Mouse (Mus musculus): ENCODE measurements around the gene Glis1. TPM values are rescaled to one million over a fixed set of nuclear protein-coding genes. Genes with fewer than 3 reads are reported as not detected.
"Not testable (repeated sequence)": the region's sequence is repeated elsewhere in the genome, so short reads cannot be mapped to it uniquely, and the experiment has no call there.

Gene Glis1
- total RNA-seq, 2 experiments from 2014 or later: 0.38 to 0.53 TPM

DNA sequence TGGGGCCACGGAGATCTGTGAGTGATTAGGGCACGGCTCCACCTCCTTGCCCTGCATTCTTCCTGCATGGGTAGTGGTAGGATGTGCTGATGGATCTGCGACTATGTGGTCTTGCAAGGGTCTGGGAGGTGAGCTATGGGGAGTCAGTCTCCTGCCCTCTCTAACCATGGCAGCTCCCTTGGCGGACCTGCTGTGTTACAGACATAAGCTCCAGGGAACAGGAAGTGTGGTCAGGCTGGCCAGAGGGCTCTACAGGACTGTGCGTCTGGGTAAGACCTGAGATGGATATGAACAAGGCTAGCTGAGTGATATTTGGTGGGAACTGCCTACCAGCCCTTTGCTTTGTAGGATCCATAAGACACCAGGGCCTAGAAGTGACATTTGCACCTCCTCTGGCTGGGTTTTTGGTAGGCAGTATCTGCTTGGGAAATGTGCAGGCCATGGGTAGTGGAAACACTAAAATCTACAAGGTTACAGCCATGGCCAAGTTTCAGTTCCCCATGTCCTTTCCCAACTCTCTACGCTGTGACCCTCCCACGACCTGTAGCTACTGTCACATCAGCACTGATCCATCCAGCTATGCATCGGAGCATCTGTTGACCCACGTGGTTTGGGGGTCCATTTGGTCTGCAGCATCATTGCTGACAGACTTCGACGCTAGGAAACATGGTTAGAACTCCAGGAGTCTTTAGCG is 142.9 kb downstream of the Glis1 start:
- DNase-seq (ENCODE audit: low spot score): no peak

DNA sequence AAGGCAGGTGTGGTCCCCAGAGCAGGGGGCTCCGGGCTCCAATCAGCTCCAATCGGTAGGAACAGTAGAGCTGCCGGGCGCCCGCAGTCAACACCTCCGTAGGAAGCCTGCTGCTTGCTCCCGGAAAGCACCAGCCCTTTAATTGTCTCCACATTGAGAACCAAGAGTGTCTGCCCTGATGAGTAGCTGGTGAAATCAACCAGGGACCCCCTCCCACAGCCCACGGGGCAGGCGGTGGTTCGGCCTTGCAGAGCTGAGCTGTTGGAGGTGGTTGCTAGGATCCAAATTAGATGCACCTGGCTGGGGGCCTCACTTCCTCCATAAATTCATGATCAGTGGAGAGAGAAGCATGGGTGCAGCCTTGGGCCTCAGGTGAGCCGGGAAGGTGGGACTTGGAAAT is 146.5 kb downstream of the Glis1 start:
- DNase-seq (ENCODE audit: low spot score): no peak

DNA sequence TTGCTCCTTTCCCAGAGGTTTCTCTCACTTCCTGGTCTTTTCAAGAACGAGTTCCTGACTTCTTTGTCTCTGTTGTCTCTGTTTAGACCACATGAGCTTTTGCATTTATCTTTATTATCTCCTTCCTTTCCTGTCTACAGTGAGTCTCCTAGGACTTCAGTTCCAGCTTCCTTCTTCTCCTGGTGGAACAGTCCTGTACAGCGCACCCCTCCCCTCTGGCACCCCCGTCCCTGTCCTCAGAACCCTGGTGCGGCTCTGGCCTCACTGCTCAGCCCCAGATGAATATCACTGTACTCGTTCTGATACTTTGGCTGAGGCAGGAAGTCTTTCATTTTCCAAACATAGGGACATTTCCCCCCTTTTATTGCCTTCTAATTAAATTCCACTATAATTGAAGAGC is 152.0 kb downstream of the Glis1 start:
- no peak for DNase-seq (ENCODE audit: low spot score)

DNA sequence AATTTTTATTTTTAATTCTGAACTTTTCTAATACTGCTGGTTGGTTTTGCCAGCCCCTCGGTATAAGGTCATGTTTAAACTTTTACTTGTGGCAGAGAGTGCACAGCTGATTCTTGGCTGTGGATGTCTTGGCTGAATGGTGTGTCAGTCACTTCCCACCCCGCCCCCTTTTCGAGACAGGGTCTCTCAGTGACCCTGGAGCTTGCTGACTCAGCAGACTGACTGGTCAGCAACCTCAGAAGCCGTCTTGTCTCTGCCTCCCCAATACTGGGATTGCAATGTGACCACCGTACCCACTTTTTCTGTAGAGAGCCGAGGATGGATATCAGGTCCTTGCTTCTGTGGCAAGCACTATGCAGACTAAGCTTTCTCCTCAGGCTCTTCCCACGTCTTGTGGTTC is 154.2 kb downstream of the Glis1 start:
- DNase-seq (ENCODE audit: low spot score): no peak

DNA sequence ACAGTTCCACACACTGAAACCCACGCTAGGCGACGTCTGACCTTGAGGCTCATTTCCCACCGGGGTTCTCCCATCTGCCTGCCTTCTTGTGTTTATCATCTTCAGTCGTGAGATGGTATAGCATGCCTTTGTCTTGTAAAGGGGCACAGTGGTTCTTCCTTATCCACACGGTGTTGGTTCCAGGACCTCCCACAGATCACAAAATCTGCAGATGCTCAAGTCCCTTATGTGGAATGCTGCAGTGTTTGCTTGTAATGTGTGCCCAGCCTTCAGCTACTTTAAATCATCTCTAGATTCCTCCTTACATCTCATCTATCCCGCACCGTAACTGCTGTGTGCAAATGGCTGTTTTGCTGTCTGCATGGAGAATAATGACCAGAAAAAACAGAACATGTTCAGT is 154.7 kb downstream of the Glis1 start:
- DNase-seq (ENCODE audit: low spot score): no peak

DNA sequence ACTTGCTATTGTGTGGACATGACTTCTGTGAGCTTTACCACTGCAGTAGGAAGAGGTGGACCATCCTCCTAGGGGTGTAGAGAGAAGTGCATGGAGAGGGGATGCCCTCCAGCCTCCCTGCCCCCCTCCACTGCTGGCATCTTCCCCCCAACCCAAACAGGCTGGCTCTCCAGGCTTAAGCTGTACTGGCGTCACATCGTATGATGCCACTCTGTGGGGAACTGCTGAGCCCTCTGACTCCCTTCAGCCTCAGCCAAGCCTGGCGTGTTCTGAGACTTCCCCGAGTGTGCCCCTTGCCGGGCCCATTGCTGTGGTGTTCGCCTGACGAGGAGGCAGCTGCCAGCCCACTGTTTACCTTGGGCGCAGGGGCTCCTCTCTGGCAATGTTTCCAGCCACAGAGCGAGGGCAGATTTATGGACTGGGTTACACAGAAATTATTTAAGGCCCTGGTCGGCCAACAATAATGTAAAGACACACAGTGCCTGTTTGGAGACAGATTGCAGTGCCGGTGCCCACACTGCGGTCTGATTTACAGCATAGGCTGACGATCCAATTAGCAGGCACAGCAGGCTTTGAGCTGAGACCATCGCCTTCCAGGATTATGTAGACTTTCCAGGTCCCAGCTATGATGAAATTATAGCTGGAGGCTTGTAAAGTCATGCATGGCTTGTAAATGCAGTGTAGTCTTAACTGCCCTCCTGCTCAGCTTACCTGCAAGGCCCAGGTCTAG is 156.6 kb downstream of the Glis1 start:
- DNase-seq (ENCODE audit: low spot score): no peak

DNA sequence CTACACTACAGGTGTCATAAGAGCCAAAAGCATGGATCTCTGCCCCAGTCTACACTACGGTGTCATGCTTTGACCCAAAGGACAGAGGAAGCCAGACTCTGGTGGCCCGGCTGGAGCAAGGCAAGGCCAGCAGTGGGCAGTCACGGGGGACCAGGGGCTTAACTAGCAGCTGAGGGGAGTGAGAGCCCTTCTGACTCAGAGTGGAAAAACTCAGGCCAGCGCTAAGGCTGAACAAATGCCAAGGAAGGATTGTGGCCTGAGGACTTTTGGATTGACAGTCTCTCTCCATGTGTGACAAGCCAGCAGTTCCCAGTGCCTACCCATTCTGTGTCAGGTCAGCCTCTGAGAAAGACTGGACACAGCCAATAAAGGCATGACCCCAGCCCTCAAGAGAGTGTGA is 159.0 kb downstream of the Glis1 start:
- DNase-seq (ENCODE audit: low spot score): no peak

DNA sequence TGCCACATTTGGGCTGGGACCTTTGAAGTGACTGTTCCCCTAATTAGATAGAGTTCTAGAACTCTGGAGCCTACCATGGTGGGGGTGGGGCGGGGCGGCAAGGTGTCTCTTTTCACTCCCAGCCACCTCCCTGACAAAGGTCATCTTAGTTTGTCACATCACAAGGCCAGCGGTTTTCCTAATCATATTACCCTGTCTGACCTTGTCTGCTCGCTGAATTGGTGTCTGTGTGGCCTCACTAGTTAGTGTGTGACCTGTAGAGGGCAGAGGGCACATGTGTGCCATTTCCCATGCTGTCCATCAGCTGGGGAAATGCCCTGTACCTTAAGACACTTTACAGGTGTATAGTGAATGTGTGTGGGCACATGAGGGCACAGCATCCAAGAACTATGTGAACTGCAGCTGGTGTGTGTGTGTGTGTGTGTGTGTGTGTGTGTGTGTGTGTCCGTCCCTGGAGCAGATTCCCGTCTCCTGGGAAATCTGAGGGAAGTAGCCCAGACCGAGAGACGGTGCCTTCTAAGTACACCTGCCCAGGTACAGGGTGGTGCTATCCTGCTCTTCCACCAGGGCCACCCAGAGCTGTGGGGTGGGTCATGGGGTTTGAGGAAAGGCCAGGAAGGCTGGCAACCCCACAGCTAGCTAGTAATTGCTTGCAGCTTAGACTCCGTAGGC is 163.0 kb downstream of the Glis1 start:
- no peak for DNase-seq (ENCODE audit: low spot score)

DNA sequence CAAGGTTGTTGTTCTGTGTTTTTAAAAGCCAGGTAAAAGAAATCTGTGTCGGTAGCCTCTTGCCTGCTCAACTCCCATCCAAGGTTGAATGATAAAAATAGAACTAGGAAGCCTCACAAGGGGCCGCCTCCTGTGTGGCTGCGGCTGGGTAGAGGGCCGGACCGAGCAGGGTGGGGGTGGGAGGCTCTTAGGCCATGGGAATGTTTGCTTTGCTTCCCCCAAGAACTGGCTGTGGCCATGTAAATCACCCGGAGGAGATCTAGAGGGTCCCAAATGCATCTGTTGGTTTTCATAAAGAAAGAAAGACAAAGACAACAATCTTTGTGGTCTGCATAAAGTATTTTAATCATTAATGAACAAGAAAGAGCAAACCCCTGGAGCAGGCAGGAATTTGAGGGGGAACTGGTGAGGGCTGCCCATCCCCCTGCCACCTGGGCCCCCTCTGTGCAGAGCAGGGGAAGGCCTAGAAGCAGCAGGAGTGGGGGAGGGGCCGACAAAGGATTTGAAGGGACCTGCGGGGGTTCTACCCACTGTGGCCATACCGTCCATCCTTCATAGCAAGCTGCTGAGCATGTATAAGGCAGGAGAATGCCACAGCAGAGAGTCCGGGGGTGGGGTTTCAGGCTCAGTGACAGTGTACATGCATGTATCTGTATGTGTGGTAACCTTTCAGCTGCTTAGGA is 163.6 kb downstream of the Glis1 start:
- DNase-seq (ENCODE audit: low spot score): no peak

DNA sequence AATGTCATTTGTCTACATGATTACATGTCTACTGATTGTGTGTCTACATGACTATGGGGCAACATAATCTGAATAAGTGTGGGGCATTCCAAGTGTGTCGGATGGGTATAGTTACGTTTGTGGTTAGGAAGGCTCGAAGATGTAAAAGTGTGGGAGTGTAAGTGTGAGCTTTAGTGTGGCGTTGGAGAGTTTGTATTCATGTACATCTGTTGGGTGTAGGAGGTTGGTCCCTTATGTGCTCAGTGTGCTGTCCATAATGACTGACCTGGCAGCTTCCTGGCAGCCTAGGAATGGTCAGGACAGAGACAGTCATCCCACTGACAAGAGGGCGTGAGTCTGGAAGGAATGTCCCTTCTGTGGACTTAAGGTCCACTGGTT is 164.2 kb downstream of the Glis1 start:
- not testable (repeated sequence) for DNase-seq (ENCODE audit: low spot score)

DNA sequence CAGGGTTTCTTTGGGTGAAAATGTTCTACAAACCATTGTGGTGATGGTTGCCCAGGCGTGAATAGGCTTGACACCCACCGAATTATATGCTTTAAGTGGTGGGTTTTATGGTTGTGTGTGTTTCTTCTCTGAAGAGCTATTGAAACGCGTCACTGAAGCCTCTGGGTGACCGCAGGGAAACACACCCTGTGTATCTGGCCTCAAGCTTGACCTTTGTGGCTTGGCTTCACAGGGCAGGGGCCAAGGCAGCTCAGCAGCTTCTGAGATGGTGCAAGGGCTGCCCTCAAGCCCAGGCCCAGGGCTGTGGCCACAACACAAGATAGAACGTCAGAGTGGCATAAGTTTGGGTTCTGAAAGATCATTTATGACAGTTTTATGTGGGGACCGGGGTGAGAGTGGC is 167.9 kb downstream of the Glis1 start:
- DNase-seq (ENCODE audit: low spot score): no peak

DNA sequence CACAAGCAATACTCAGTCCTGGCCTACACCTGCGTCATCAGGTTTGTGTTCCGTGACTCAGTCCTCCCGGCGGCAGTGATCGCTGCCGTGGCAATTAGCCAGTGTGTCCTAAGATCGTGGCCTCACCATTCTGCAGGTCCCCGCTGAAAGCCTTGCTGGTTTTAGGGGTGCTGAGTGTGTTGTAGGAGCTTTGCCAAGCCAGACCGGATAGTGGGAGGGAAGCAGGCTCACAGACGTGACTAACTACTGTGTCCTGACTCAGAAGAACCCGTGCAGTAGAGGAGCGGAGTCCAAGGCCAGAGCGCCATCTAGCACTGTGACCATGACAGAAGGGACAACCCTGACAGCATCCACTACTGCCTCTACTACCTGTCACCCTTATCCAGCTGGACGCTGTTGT is 168.4 kb downstream of the Glis1 start:
- DNase-seq (ENCODE audit: low spot score): peak; percentile 34

DNA sequence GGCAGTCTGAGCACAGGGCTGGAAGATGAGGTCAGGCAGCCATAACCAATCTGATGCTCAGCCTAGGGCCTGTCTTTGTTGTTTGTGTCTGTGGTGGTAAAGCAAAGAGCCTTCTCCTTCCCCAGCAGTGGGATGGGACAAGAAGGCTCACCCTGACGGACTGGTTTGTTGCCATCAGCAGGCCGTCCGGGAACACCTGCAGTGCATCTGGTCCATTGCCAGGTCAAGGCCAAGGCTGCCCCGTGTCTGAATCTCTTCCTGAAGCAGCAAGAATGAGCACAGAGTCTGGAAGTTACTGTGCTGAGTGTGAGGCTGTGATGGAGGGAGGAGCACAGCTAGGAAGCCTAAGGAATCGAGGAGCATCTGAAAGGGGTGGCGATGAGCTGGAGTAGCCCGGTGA is 168.8 kb downstream of the Glis1 start:
- DNase-seq (ENCODE audit: low spot score): no peak

DNA sequence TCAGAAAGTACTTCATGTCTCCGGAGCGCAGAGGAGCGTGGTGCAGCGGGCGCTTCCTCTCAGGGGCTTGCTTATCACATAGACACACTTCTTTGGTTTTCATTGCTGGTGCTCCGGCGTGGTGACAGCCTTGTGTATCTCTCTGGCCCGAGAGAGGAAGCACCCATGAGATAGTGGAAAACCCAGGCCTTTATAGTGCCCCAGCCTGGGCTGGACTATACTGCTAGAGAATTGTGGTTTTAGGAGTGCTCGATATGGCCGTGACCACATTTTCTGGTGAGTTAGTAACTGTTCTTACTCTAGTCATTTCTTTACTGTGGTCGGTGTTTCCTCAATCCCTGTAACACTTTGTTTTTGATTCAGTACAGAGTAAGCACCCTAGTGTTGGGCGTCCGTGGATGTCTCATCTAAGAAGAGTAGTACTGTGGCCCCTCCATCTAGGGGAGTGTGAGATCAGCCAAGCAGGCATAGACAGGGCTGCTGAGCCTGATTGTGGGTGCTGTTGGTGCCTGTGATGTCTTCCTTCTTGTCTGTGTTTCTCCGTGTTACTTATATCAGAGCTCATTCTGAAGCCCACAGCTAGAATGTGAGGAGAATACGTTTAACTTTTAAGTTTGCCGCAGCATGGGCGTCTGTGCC is 171.7 kb downstream of the Glis1 start:
- DNase-seq (ENCODE audit: low spot score): no peak

DNA sequence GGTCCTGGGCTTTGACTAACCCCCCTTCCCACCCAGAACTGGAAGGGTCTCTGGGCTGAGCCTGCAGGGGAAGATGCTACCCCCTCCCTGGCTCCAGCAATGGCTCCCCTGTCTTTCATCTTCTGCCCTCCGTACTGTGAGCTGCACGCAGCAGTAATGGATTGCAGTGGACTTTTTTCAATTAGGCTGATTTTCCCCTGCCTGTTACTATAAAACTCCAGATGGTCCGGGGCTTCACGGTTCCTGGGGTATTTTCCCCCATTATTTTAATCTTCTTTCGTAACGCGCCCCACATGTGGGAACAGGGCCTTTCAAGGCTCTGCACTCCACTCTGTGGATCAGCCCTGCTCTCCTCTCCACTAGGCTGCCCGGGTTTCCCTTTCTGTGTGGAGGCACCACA is 175.4 kb downstream of the Glis1 start:
- no peak for DNase-seq (ENCODE audit: low spot score)

DNA sequence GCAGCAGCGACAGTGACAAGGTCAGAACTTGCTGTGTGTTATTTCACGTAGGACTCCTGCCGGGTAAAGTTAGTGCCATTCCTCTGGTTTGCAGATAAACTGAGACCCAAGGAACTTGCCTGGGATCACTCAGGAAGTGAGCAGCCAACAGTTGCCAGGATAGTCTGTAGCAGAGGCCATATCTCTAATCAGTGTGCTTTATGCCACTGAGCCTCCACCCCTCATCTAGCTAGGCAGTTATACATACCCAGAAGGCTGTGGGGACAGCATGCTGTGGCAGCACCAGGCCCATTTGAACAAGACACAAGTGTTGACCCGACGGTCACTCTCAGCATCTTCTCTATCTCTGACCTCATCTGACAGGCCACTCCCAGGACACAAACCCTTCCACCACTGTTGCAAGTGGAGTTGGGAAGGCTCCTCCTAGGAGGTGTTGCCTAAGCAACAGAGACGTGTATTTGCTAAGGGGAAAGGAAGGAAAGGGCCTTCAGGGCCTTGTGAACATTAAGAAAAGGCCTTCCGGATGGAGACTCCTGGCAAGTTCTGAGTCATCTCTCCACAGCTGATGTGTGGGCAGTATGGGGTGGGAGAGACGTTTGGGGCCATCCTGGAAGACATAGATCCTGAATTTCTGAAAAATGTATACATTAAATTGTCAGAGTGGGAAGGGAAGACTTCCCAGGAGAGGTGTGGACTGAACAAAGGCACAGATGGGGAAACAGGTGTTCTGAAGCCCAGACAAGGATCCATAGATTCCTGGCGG is 177.7 kb downstream of the Glis1 start:
- no peak for DNase-seq (ENCODE audit: low spot score)

DNA sequence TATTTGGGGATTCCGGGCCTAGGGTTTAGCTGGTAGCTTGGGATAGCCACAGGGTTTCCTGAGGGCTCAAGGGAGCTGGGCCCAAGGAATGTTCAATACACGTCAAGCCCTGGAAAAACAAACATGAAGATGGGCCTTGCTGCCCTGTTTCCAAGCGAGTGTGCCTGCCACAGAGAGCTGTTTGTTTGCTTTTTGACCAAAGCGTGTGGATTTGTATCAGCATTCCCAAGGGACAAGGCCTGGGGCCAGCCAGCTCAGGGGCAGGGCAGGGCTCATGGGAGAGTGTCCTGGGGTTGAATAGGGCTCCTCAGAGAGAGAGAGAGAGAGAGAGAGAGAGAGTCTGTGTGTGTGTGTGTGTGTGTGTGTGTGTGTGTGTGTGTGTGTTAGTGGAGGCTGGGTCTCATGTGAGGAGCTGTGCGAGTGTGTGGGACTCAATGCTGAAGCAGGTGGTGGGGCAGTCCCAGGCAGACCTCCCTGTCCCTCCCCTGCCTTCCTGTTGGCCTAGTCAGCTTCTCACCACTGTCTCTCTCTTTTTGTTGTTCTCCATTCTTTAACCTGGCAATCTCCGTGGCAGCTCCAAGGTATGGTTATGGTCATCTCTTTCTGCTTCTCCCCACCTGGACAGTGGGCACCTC is 183.3 kb downstream of the Glis1 start:
- DNase-seq (ENCODE audit: low spot score): no peak

DNA sequence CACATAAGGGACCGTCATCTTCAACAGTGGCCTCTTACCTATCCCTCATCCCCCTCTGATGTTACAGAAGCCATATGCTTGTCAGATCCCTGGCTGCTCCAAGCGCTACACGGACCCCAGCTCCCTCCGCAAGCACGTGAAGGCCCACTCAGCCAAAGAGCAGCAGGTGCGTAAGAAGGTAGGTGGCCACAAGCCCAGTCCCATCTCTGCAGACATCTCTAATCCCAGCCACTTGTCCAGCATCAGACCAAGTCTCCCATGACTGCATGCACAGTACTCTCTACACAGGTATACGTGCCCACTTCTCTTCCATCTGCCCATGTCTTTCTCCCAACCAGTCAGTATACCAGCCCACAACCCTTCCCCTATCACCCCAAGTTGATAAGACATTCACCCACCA is 185.1 kb downstream of the Glis1 start:
- DNase-seq (ENCODE audit: low spot score): no peak

DNA sequence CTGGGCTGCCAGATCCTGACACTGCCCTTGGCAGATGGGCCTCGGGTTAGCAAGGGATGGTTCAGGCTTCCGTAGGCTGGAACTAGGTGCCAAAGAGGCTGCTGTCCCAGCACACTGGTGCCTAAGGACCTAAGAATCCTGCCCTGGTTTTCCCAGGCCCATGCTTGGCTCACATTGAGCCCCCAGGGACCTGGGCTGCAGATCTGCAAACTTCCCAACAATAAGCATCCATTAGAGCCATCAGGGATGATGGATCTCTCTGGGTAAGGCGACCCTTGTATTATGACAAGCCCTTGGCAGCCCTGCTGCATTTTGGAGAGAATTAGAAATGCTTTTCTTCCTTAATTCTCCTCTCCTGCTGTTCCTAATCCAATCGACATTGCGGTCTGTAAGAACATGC is 187.0 kb downstream of the Glis1 start:
- no peak for DNase-seq (ENCODE audit: low spot score)

DNA sequence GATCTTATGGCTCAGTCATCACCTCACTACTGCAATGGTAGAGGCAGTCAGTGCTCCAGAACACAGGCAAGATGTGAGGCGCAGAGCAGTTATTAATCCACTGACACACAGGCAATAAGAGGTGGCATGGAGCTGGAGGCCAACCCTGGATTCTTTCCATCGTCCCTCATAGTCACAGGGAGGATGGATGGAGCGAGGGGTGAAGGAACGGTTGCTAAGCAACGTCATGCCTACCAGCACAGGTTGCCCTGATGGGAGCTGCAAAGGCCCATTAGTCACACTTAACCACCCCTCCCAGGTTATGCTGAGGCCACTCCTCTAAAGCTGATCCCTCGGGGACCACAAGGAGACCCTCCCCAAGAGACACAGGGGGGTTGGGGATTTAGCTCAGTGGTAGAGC is 187.9 kb downstream of the Glis1 start:
- no peak for DNase-seq (ENCODE audit: low spot score)

DNA sequence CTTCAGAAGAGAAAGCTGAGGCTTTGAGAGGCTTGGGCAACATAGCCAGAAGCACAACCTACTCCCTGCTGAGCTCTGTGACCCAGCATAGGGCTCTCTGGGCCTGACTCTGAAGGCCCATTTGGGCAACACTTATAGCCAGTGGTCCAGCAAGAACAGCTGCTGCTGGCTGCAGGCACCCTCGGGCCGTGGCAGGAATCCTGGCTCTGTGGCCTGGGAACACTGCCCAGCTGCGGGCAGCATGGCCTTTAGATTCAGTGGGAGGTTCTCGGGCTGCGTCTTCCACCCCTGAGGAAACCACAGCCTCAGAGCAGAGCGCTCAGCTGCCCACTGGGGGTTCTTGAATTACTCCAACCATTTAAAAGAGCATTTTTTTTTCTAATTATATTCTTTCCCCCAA is 189.5 kb downstream of the Glis1 start:
- DNase-seq (ENCODE audit: low spot score): peak; percentile 78
